Mouse (Mus musculus) T-helper 2 cell (primary cell): ENCODE measurements at regions not wholly inside any gene's neighbourhood (a gene's known extent, or its start where the extent isn't known, plus 50 kb on each side); places are given as distances from the start of the nearest gene placed in this dataset.

Experiments used
- in situ Hi-C: fragments of 300-600 bp; cut with MboI, MseI; formaldehyde crosslinking; loops from one replicate; pipeline ENCODE4 v1.15.1; 2025; ENCODE audit warnings: high pct_unique_total_duplicates

GRCm38 (mm10) chr17:87531411-87532157 is 84.8 kb upstream of the Calm2 start:
- in situ Hi-C loops = no loop called here

DNA sequence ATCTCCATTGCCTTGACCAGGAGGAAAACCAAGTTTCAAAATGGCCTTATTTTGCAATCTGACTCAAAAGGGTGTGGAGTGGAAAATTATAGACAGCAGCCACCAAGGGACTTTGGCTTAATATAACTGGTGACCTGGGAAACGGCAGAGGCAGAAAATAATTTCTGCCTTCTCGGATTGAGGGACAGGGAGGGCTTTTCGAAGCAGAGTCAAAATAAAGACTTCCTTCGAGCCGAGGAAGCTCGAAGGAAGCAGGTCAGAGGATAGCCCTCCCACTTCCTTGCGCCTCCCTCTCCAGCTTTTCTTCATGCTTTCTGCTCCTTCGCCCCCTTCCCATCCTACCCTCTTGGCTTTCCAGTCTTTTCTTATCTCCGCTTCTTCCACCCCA is 85.4 kb upstream of the Calm2 start:
- in situ Hi-C loops = no loop called here

DNA sequence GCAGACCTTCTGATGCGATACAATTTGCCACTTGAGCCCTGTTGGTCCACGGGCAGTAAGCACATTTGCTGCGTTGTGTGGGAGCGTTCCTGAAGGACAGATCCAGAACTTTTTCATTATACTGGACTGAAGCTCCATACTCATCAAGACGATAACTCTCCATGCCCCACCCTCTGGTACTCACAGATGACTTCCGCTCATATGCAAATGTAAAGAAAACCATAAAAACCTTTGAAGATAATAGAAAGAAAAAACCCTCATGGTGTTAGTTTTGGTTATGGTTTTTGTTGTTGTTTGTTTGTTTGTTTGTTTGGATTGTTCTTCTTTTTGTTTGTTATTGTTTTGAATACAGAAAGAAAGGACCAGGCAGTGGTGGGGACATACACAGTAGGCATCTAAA is 86.0 kb upstream of the Calm2 start:
- in situ Hi-C loops = no loop called here

- in situ Hi-C loops = no loop called here
These were observed 86.2 kb upstream of the Epcam start for GRCm38 (mm10) chr17:87549568-87549967.

GRCm38 (mm10) chr17:87550518-87551164 is 85.1 kb upstream of the Epcam start:
- in situ Hi-C loops = no loop called here

- in situ Hi-C loops = no loop called here
These were observed 81.2 kb upstream of the Epcam start for GRCm38 (mm10) chr17:87554561-87554960.

GRCm38 (mm10) chr17:87558419-87558818 is 77.4 kb upstream of the Epcam start:
- in situ Hi-C loops = no loop called here

DNA sequence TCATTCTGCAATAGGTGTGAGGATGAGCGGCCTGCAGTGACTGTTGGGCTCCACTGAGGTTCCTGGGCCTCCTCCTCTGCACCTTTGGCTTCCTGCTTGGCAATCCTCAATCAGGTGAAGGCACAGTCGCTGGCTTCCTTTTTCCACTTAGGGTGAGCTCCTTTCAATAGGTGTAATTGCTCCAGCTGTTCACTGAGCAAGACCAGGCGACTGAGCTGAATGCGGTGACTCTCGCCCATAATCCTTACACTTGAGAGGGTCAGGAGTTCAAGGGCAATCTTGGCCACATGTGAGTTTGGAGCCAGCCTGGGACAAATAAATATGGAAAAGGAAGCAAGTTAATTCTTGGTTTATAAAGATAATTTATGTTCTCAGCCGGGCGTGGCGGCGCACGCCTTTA is 76.1 kb upstream of the Epcam start:
- in situ Hi-C loops = no loop called here

GRCm38 (mm10) chr17:87560923-87561322 is 74.9 kb upstream of the Epcam start:
- in situ Hi-C loops = no loop called here

DNA sequence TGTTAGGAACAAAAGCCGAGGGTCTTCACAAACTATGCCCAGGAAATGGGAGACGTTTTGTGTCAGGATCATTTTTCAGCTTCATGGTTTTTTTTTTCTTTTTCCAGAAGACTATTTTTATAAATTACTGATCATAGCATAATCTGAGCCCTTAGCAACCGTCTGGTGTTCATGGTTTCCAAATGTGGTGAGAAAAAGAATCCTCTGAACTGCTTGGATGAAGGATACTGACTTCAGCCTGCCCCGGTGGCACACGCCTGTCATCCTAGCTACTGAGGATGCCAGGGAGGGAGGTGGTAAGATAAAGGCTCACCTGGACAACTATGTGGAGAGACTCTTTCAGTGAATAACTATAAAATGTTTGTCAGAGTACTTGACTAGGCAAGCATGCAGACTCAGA is 72.4 kb upstream of the Epcam start:
- in situ Hi-C loops = no loop called here

GRCm38 (mm10) chr17:87565631-87566030 is 70.1 kb upstream of the Epcam start:
- in situ Hi-C loops = loop anchor here (5.0 kb wide), 1 partner anchor 243 kb away; no protein-coding TSS in a partner anchor

DNA sequence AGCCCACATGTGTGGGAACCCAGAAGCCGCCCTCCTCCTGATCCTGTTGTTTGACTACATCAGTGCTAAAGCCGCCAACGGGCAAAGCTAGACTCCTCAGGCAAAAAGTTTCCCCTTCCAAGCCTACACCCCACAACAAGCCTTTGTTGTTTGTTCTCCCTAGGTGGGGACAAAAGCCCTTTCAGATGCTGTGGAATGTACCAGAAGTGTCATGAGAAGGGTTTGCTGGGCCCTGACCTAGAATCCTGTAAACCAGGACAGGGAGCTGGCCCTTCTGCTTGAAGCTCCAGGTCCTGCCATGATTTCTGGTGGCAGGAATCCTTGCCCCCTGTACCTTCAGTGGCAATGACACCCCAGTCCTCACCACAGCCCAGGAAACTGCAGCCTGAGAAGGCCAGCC is 69.5 kb upstream of the Epcam start:
- in situ Hi-C loops = loop anchor here (5.0 kb wide), 1 partner anchor 244 kb away; no protein-coding TSS in a partner anchor

DNA sequence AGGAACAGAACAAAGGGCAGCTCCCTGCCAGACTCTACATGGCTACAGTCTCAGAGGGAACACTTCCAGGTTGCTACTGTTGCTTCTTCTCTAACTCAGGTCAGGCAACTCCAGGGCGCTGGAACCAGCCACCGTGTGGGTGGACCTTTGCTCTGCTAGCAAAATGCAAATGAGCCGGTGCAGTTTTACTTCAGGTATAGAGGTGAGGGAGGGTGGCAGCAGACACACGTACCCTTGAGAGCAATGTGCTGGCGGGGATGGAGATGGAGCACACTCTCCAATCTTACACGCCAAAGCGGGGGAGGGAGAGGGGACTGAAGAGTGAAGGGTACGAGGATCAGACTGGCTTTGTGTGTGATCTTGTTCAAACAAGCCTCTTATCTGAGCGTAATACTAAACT is 68.8 kb upstream of the Epcam start:
- in situ Hi-C loops = loop anchor here (5.0 kb wide), 1 partner anchor 245 kb away; no protein-coding TSS in a partner anchor

GRCm38 (mm10) chr17:87567475-87567874 is 68.3 kb upstream of the Epcam start:
- in situ Hi-C loops = loop anchor here (5.0 kb wide), 1 partner anchor 245 kb away; no protein-coding TSS in a partner anchor

DNA sequence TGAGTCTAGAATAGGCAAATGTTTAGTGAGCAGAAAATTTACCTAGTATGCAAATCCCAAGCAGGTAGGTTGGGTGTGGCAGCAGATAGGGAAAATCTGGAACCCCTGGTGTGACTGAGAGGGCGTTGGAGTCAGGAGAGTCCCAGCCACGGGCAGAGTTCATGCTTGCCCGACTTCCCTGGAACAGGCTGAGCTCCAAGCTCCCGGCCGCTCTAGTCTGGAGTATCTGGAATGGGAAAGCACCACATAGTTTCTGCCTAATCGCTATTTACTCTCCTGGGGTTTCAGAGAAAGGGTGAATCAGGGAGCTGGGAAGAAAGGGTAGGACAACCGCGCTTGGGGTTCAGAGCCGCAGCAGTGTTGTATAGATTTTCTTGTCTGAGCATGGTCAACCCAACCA is 65.8 kb upstream of the Epcam start:
- in situ Hi-C loops = loop anchor here (5.0 kb wide), 1 partner anchor 248 kb away; no protein-coding TSS in a partner anchor

GRCm38 (mm10) chr17:87570676-87571344 is 65.0 kb upstream of the Epcam start:
- in situ Hi-C loops = no loop called here

GRCm38 (mm10) chr17:87571345-87571932 is 64.3 kb upstream of the Epcam start:
- in situ Hi-C loops = no loop called here

GRCm38 (mm10) chr17:87583575-87583974 is 52.2 kb upstream of the Epcam start:
- in situ Hi-C loops = no loop called here

DNA sequence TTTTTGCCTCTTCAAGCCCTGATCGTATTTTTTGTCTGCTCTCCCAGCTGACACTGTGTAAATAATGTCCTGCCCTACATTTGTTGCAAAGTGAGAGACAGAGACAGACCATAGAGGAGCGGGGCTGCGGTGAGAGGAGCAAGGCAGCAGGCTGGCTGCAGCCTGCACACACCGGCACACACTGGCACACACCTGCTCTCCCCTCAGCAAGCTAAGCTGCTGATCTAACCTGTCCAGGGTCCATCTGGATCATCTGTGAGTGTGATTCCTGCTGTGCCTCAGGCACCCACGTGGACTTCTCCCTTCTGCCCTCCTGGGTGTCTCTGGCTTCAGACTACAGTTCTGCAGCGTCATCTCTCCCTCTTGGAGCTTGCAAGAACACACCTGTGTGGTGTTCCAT is 50.4 kb upstream of the Epcam start:
- in situ Hi-C loops = no loop called here
